Mouse (Mus musculus) hindbrain, embryonic 10.5 days (tissue): ENCODE data around the gene Lce3a. TPM values are rescaled to one million over a fixed set of nuclear protein-coding genes. Genes with fewer than 3 reads are reported as not detected.

Source experiments
- polyA plus RNA-seq: library from polyadenylated mRNA; unstranded; fragments of >200 nt; fragmentation: Nextera tagmentation; extraction: Ambion mirVana; gene quantifications from 2 replicates; pipeline ENCODE4 v1.2.1, GENCODE M21; 2016

The Lce3a gene
- polyA plus RNA-seq, 1 experiment from 2014 or later: not detected

Other genes with a start within 250 kb of the Lce3a start
- gene Lce1c, start 247.0 kb downstream of the Lce3a start, polyA plus RNA-seq: not detected in 2 replicates
- gene Lce1d, start 239.0 kb downstream of the Lce3a start, polyA plus RNA-seq: not detected in 2 replicates
- gene Lce1e, start 217.2 kb downstream of the Lce3a start, polyA plus RNA-seq: not detected in 2 replicates
- not detected in 2 replicates for gene Lce1f, start 205.9 kb downstream of the Lce3a start, polyA plus RNA-seq
- not detected in 2 replicates for gene Gm38119, start 187.1 kb downstream of the Lce3a start, polyA plus RNA-seq
- gene Lce1g, start 173.9 kb downstream of the Lce3a start, polyA plus RNA-seq: not detected in 2 replicates
- gene Lce1h, start 161.2 kb downstream of the Lce3a start, polyA plus RNA-seq: not detected in 2 replicates
- not detected in 2 replicates for gene Lce1i, start 147.3 kb downstream of the Lce3a start, polyA plus RNA-seq
- gene Lce1j, start 135.7 kb downstream of the Lce3a start, polyA plus RNA-seq: not detected in 2 replicates
- gene Lce1k, start 118.3 kb downstream of the Lce3a start, polyA plus RNA-seq: not detected in 2 replicates
- not detected in 2 replicates for gene Kprp, start 99.0 kb downstream of the Lce3a start, polyA plus RNA-seq
- gene Lce1l, start 74.9 kb downstream of the Lce3a start, polyA plus RNA-seq: not detected in 2 replicates
- not detected in 2 replicates for gene 2310050C09Rik, start 56.0 kb downstream of the Lce3a start, polyA plus RNA-seq
- not detected in 2 replicates for gene Lce3b, start 6.7 kb upstream of the Lce3a start, polyA plus RNA-seq
- gene Lce3c, start 18.3 kb upstream of the Lce3a start, polyA plus RNA-seq: not detected in 2 replicates
- not detected in 2 replicates for gene Lce3d, start 31.2 kb upstream of the Lce3a start, polyA plus RNA-seq
- gene Lce3e, start 40.8 kb upstream of the Lce3a start, polyA plus RNA-seq: not detected in 2 replicates
- gene Lce3f, start 66.0 kb upstream of the Lce3a start, polyA plus RNA-seq: not detected in 2 replicates
- gene Crct1, start 89.5 kb upstream of the Lce3a start, polyA plus RNA-seq: 0.24 and 0.60 TPM in 2 replicates
- gene Lce1m, start 92.8 kb upstream of the Lce3a start, polyA plus RNA-seq: not detected in 2 replicates
- not detected in 2 replicates for gene Gm4858, start 142.6 kb upstream of the Lce3a start, polyA plus RNA-seq
- not detected in 2 replicates for gene Crnn, start 218.6 kb upstream of the Lce3a start, polyA plus RNA-seq